Mouse (Mus musculus) cortical plate, adult 2 months (tissue): ENCODE measurements around the gene Atl3. TPM values are rescaled to one million over a fixed set of nuclear protein-coding genes. Genes with fewer than 3 reads are reported as not detected.

Experiments used
- H3K27ac ChIP-seq: fragments of 200-500 bp; 2 replicates; pipeline ENCODE4 v1.5.1; 2012; ENCODE audit warnings: low read length, control low read depth, inconsistent platforms; ENCODE audit not compliant: insufficient read depth
- H3K4me1 ChIP-seq: fragments of 200-500 bp; 2 replicates; pipeline ENCODE4 v1.6.1; 2011; ENCODE audit warnings: low read length; ENCODE audit not compliant: control insufficient read depth, insufficient read depth
- H3K4me3 ChIP-seq: fragments of 200-500 bp; 2 replicates; pipeline ENCODE4 v1.5.1; 2011; ENCODE audit warnings: mild to moderate bottlenecking, low read length, control low read depth; ENCODE audit not compliant: insufficient read depth
- CTCF ChIP-seq: fragments of 200-500 bp; IDR thresholded peaks from 2 replicates; pipeline ENCODE4 v1.5.1; 2011; ENCODE audit warnings: mild to moderate bottlenecking, control low read depth, low read length; ENCODE audit not compliant: insufficient read depth; ENCODE audit errors: extremely low read depth
- POLR2A ChIP-seq: fragments of 200-500 bp; IDR thresholded peaks from 2 replicates; pipeline ENCODE4 v1.6.1; 2011; ENCODE audit warnings: mild to moderate bottlenecking, low read length, control low read depth; ENCODE audit not compliant: insufficient read depth; ENCODE audit errors: extremely low read depth
- polyA plus RNA-seq: library from polyadenylated mRNA; depleted of rRNA; stranded (reverse); fragments of >200 nt; gene quantifications from 2 replicates; pipeline ENCODE4 v1.2.3, GENCODE M21; 2012; rRNA removed

Gene Atl3
- 17.2 and 19.4 TPM in 2 replicates for polyA plus RNA-seq

GRCm38 (mm10) chr19:7493352-7494186 lies at the start of gene Atl3:
TSS of gene Atl3 (plus strand) at chr19:7494040.
- Histone ChIP-seq H3K4me3 (peak within 1 kb of the TSS; percentile 55), H3K4me1 (0 out of 2 replicates have a peak, but pooled peaks cover 2% of the 10 kb centered on the region), H3K27ac (peak within 1 kb of the TSS; percentile 98)
- no peak; the same call in 1 of the 2 replicates for TF ChIP-seq POLR2A
- no peak for TF ChIP-seq CTCF

GRCm38 (mm10) chr19:7445105-7445504 lies 48.7 kb upstream of the Atl3 start:
- H3K27ac ChIP-seq, result no peak overlapping the region
- TF ChIP-seq CTCF (no peak), POLR2A (no peak)
- H3K4me3 ChIP-seq, result no peak overlapping the region
- H3K4me1 ChIP-seq, result peaks cover 3% of the 10 kb centered on the region; the same call in 1 of the 2 replicates

DNA sequence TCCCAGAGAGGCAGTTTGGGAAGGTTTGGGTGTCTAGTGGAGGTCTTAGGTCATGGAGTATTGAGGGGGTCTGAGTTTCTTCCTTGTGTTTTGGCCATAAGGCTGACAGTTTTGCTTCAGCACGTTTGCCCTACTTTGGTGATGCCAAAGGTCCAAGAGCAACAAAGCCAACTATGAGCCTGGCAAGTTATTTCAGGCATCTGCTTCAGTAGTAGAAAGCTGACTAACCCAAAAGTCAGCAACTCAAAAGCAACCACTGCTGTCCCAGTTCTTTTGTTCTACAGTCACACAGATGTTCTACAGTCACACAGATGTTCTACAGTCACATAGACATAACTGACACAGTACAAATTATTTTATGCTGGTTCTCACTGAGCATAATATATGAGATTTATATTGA lies 48.2 kb upstream of the Atl3 start:
- H3K27ac ChIP-seq, result no peak overlapping the region
- no peak for TF ChIP-seq POLR2A
- TF ChIP-seq CTCF, result no peak
- H3K4me1 ChIP-seq, result peaks cover 3% of the 10 kb centered on the region; the same call in 1 of the 2 replicates
- H3K4me3 ChIP-seq, result no peak overlapping the region

DNA sequence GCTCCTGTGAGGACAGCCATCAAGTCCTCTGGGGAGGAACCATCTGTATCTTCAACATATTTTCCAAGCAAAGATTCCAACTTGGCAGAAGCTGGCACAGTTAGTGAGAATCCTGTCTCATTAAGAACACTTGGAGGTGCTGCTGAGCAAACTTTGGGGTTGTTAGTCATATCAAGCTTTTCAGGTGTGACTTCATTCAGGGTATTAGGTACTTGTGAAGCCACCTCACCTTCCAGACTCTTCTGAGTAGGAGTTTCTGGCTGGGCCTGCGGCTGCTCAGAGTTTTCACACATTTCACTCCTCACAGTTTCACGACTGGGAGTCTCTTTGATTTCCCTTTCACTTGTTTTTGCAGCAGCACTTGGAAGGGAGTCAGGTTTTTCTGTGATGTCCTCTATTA lies 37.0 kb upstream of the Atl3 start:
- Histone ChIP-seq H3K4me1 (peaks cover 3% of the 10 kb centered on the region; the same call in 1 of the 2 replicates), H3K4me3 (no peak overlapping the region), H3K27ac (no peak overlapping the region)
- no peak for TF ChIP-seq CTCF

GRCm38 (mm10) chr19:7458901-7459300 lies 34.9 kb upstream of the Atl3 start:
- H3K4me1 ChIP-seq, result peaks cover 3% of the 10 kb centered on the region; the same call in 1 of the 2 replicates
- H3K27ac ChIP-seq, result no peak overlapping the region
- H3K4me3 ChIP-seq, result no peak overlapping the region
- no peak for TF ChIP-seq CTCF
- no peak for TF ChIP-seq POLR2A

GRCm38 (mm10) chr19:7459370-7459769 lies 34.5 kb upstream of the Atl3 start:
- H3K4me3 ChIP-seq, result no peak overlapping the region
- peaks cover 3% of the 10 kb centered on the region; the same call in 1 of the 2 replicates for H3K4me1 ChIP-seq
- no peak overlapping the region for H3K27ac ChIP-seq
- no peak for TF ChIP-seq CTCF
- TF ChIP-seq POLR2A, result no peak

DNA sequence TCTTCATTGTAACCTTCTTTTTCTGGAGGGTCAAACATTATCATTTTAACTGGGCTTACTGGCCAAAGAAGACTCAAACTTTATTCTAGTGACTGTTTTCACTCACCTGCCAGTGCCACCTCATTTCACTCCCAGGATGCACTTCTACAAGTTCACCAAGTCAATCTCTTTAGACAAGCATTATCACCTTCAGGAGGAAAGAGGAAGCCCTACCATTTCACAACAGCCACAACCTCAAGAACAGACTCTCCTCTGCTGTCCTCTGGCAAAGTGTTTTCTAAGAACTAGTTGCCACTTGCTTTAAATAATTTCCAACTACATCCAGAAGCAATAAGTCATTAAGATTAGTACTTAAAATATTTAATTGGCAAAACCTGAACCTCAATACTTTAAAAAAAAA lies 25.9 kb upstream of the Atl3 start:
- H3K4me1 ChIP-seq, result no peaks in the 10 kb centered on the region; the same call in 1 of the 2 replicates
- no peak overlapping the region for H3K27ac ChIP-seq
- no peak for TF ChIP-seq CTCF
- TF ChIP-seq POLR2A, result no peak
- H3K4me3 ChIP-seq, result no peak overlapping the region

- no peaks in the 10 kb centered on the region; the same call in 1 of the 2 replicates for H3K4me1 ChIP-seq
- H3K4me3 ChIP-seq, result no peak overlapping the region
- no peak overlapping the region for H3K27ac ChIP-seq
- TF ChIP-seq POLR2A (no peak), CTCF (no peak)
Observed at GRCm38 (mm10) chr19:7470643-7471042, 23.2 kb upstream of the Atl3 start.

DNA sequence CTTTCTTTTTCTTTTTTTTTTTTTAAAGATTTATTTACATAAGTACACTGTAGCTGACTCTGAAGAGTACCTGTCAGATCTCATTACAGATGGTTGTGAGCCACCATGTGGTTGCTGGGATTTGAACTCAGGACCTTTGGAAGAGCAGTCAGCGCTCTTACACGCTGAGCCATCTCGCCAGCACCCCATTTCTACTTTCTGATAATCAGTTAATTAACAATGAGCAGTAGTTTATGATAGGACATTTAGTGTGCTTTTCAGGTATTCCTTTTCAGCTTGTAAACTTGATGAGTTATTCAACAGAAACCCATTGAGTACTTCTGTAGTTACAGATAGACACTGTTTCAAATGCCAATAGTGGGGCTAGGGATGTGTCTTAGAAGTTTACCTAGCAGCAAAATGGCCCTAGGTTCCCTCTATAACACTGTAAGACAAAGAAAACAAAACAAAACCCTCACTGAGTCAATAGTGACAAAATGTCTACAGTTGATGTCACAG lies 14.0 kb upstream of the Atl3 start:
- Histone ChIP-seq H3K27ac (no peak overlapping the region), H3K4me3 (no peak overlapping the region), H3K4me1 (peaks cover 2% of the 10 kb centered on the region; the same call in 1 of the 2 replicates)
- TF ChIP-seq CTCF (no peak), POLR2A (no peak)

DNA sequence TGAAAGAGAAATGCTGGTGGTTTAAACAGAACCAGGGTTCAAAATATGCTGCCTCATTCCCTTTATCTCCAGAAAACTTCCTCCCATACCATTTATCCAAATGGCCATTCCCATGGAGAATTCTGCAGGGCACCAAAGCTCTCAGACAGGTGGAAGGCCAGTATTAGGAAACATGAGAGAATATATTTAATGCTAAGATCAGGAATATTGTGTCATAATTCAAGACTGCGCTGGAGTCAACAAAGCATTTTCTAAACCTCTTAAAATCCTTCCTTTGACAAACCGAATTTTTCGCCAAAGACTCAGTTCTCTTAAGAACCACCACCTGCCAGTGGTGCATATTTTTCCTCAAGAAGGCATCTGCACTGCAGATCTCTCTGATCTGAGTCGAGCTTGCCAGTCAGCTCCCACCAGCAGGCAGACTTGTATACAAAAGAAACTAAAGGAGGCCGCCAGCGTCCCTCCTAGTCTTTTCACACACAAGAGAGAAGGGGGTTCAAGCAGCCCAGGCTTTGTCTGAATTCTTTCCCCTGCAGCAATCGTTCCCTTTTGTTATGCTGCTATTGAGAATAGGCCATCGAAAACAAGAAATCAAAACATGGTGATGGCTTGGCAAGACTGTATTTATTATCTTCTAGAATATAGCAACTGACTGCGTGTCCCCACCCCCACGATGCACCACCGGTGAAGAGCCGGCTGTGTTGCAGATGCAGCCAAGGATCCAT lies 12.1 kb upstream of the Atl3 start:
- peak overlapping the region; percentile 77 for H3K4me3 ChIP-seq
- H3K27ac ChIP-seq, result no peak overlapping the region
- TF ChIP-seq POLR2A (peak; percentile 20; the same call in 1 of the 2 replicates), CTCF (no peak)

More for the DNA sequence above, 12.1 kb upstream of the Atl3 start:
- peaks cover 2% of the 10 kb centered on the region; the same call in 1 of the 2 replicates for H3K4me1 ChIP-seq
